Mouse (Mus musculus): ENCODE measurements around the gene Ppp2r3c. TPM values are rescaled to one million over a fixed set of nuclear protein-coding genes. Genes with fewer than 3 reads are reported as not detected.
A peak's percentile ranks its signal among the peaks of the same experiment; 100 is the strongest.

Gene Ppp2r3c
- total RNA-seq (2012; rRNA removed) (13.7 and 17.0 TPM in 2 replicates), total RNA-seq (2014; rRNA removed) (31.1 and 34.5 TPM in 2 replicates), polyA plus RNA-seq (2012; ENCODE audit: insufficient read length, low read depth) (29.9 and 36.8 TPM in 2 replicates)

DNA sequence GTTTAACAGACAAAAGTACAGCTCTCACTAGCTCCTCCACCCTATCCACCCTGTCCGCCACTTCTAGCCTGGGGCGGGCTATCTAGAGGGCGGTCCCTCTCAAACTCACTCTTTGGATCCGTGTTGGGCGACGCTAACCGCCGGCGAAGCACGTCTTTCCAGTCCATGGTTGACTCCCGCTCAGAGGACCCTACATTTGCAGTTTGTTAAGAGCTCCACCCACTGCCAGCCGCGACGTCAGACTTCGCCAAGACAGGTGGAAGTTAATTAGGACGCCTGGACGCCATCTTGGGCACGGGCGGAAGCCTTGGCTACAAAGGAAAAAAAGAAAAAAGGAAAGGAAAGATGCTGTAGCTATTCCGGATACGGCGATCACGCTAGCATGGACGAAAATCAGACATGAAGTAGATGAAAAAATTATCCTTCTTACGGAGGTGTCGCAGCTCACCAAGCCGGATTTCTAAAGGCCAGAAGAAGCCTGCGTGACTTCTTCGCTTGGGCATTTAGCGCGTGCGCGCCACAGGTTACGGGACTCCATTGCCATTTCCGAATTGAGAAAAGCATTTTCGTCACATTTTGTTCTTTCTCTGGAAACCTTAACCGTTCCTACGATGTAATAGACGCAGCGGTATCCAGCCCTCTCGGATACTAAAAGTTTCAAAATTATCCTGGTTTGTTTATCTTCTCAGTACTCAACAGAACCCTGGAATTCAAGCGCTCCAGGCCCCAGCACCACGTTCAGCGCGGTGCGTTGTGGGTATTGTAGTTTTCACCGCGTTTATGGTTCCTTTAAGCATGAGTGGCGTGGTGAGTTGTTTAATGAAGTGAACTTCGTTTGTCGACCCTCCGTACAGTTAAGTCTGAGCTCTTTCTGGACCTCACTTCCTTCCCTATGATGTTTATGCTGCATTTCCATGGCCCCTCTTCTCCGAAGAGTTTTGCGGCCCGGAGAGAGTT, at the start of gene Ppp2r3c:
Gene Ppp2r3c (minus strand): TSS at position 514 of the 957 bp plus-strand sequence.
- peak; percentile 97 for DNase-seq (ENCODE audit: extremely low read depth)
- Histone ChIP-seq H3K9me3 (replicated peaks; ENCODE audit: low read length) (no peaks in the 10 kb centered on the region), H3K79me2 (replicated peaks; ENCODE audit: control insufficient read depth, extremely low read depth, insufficient read depth, poor library complexity, severe bottlenecking) (peaks cover 55% of the 10 kb centered on the region), H3K4me1 (ENCODE audit: control insufficient read depth in 1 of 2, insufficient read depth in 2 of 2) (peaks cover 2 to 38% of the 10 kb centered on the region in 2 experiments; a peak in 2 of 4 replicates), H3K27me3 (replicated peaks) (no peaks in the 10 kb centered on the region), H3K9ac (ENCODE audit: insufficient read depth, low read depth) (peak within 1 kb of the TSS; percentile 99), H3K36me3 (replicated peaks in 1 of 2; ENCODE audit: control insufficient read depth in 1 of 2, insufficient read depth in 1 of 2, low read length in 1 of 2) (peaks cover 18 to 36% of the 10 kb centered on the region in 2 experiments), H3K27ac (ENCODE audit: insufficient read depth, low read depth) (peak within 1 kb of the TSS; percentile 75), H3K4me3 (replicated peaks in 1 of 3; ENCODE audit: low read depth in 2 of 3, low read length in 2 of 3, poor library complexity in 1 of 3) (peak within 1 kb of the TSS; percentile 56 to 88 (median 69)), H3K4me2 (ENCODE audit: insufficient read depth, low read depth, poor library complexity, severe bottlenecking) (peak within 1 kb of the TSS; percentile 97)
- dilution Hi-C loops (cut with MboI; ENCODE audit: extremely low pct_ligation_motif_present, extremely low pct_unique_long_range_greater_than_20kb, low sequenced_read_pairs) = no loop called here
- in situ Hi-C loops (cut with MboI; ENCODE audit: low pct_ligation_motif_present, low pct_unique_long_range_greater_than_20kb, low sequenced_read_pairs) = no loop called here
- TF ChIP-seq IRF4 (IDR thresholded peaks at IDR 0.05; ENCODE audit: low read depth, low read length) = peak; percentile 77
- no peak for TF ChIP-seq MAZ (IDR thresholded peaks at IDR 0.05; ENCODE audit: low read depth, low read length)
- TF ChIP-seq MYC (IDR thresholded peaks at IDR 0.05; ENCODE audit: low read depth, low read length) = peak; percentile 94
- peak; percentile 67 for TF ChIP-seq MAX (IDR thresholded peaks at IDR 0.05; ENCODE audit: low read length)
- peak; percentile 83 for TF ChIP-seq NELFE (IDR thresholded peaks at IDR 0.05; ENCODE audit: low read depth, low read length)
- TF ChIP-seq RAD21 (IDR thresholded peaks at IDR 0.05; ENCODE audit: low read depth, low read length) = no peak
- no peak for TF ChIP-seq RCOR1 (conservative IDR thresholded peaks at IDR 0.05; ENCODE audit: low read depth, low read length)
- TF ChIP-seq TCF12 (IDR thresholded peaks at IDR 0.05; ENCODE audit: low read depth, low read length) = peak; percentile 48; the same call in 1 of the 2 replicates
- TF ChIP-seq CTCF (conservative IDR thresholded peaks at IDR 0.05 in 1 of 2, IDR thresholded peaks at IDR 0.05 in 1 of 2; ENCODE audit: low read depth in 2 of 2, low read length in 2 of 2) = no peak
- TF ChIP-seq KAT2A (IDR thresholded peaks at IDR 0.05; ENCODE audit: insufficient replicate concordance, low read length) = peak; percentile 97
- peak; percentile 65 for TF ChIP-seq SIN3A (IDR thresholded peaks at IDR 0.05; ENCODE audit: low read length)
- TF ChIP-seq HCFC1 (IDR thresholded peaks at IDR 0.05; ENCODE audit: low read depth, low read length) = peak; percentile 95
- TF ChIP-seq USF2 (conservative IDR thresholded peaks at IDR 0.05; ENCODE audit: low read depth, low read length) = no peak
- peak; percentile 57; the same call in 1 of the 2 replicates for TF ChIP-seq ZNF384 (IDR thresholded peaks at IDR 0.05; ENCODE audit: low read depth, low read length)
- no peak for TF ChIP-seq ZKSCAN1 (IDR thresholded peaks at IDR 0.05; ENCODE audit: borderline replicate concordance, low read depth, low read length)
- peak; percentile 94 for TF ChIP-seq ELF1 (IDR thresholded peaks at IDR 0.05; ENCODE audit: low read depth, low read length)
- peak; percentile 97 for TF ChIP-seq ZC3H11A (IDR thresholded peaks at IDR 0.05; ENCODE audit: low read depth, low read length)
- peak; percentile 86 for TF ChIP-seq MXI1 (IDR thresholded peaks at IDR 0.05; ENCODE audit: low read depth, low read length)
- 0 out of 2 replicates have a peak, but pooled peaks have one; percentile 47 for TF ChIP-seq MEF2A (IDR thresholded peaks at IDR 0.05; ENCODE audit: borderline replicate concordance, low read depth, low read length)
- peak; percentile 87 for TF ChIP-seq POLR2A (IDR thresholded peaks at IDR 0.05; ENCODE audit: low read depth, low read length)
- TF ChIP-seq UBTF (IDR thresholded peaks at IDR 0.05; ENCODE audit: low read depth, low read length) = peak; percentile 87; the same call in 1 of the 2 replicates
- TF ChIP-seq ZMIZ1 (IDR thresholded peaks at IDR 0.05; ENCODE audit: low read depth, low read length) = no peak
- TF ChIP-seq CHD1 (IDR thresholded peaks at IDR 0.05; ENCODE audit: low read depth, low read length) = no peak
- peak; percentile 85 for TF ChIP-seq NRF1 (IDR thresholded peaks at IDR 0.05; ENCODE audit: low read depth, low read length)
- TF ChIP-seq GABPA (IDR thresholded peaks at IDR 0.05; ENCODE audit: insufficient replicate concordance, low read depth, low read length) = peak; percentile 15; the same call in 1 of the 2 replicates
- no peak for TF ChIP-seq ETS1 (conservative IDR thresholded peaks at IDR 0.05; ENCODE audit: low read depth, low read length)
- no peak for TF ChIP-seq SMC3 (IDR thresholded peaks at IDR 0.05; ENCODE audit: low read depth, low read length)
- peak; percentile 72 for TF ChIP-seq CHD2 (IDR thresholded peaks at IDR 0.05; ENCODE audit: low read length)
- no peak for TF ChIP-seq PAX5 (IDR thresholded peaks at IDR 0.05; ENCODE audit: low read length)
- TF ChIP-seq POLR2AphosphoS2 (IDR thresholded peaks at IDR 0.05; ENCODE audit: low read depth, low read length) = no peak
- no peak for TF ChIP-seq MAFK (IDR thresholded peaks at IDR 0.05; ENCODE audit: insufficient replicate concordance, low read length)
- peak; percentile 53 for TF ChIP-seq BHLHE40 (IDR thresholded peaks at IDR 0.05; ENCODE audit: low read depth, low read length)
- no peak for TF ChIP-seq JUN (IDR thresholded peaks at IDR 0.05; ENCODE audit: insufficient read depth, low read depth, low read length)
- TF ChIP-seq USF1 (IDR thresholded peaks at IDR 0.05; ENCODE audit: low read depth, low read length) = no peak
- no peak for TF ChIP-seq EP300 (IDR thresholded peaks at IDR 0.05; ENCODE audit: low read length)
- 0 out of 2 replicates have a peak, but pooled peaks have one; percentile 6 for TF ChIP-seq JUND (conservative IDR thresholded peaks at IDR 0.05; ENCODE audit: low read depth, low read length)
- peak; percentile 78 for TF ChIP-seq TBP (conservative IDR thresholded peaks at IDR 0.05; ENCODE audit: low read depth, low read length)
